Mouse (Mus musculus) forebrain, embryonic 10.5 days (tissue): ENCODE results near the gene Zfp937. TPM values are rescaled to one million over a fixed set of nuclear protein-coding genes. Genes with fewer than 3 reads are reported as not detected.
"Not testable (repeated sequence)": the region's sequence is repeated elsewhere in the genome, so short reads cannot be mapped to it uniquely, and the experiment has no call there.

Experiments used
- DNase-seq: peaks from one replicate; pipeline ENCODE4 v3.0.0-alpha.2; 2017; ENCODE audit warnings: low spot score; ENCODE audit errors: extremely low spot score
- H3K27ac ChIP-seq: fragments of 300-500 bp; sonication (generic); 2 replicates; pipeline ENCODE4 v1.5.1; 2016; ENCODE audit warnings: mild to moderate bottlenecking
- H3K27me3 ChIP-seq: fragments of 300-500 bp; sonication (generic); 2 replicates; pipeline ENCODE4 v1.6.1; 2016; ENCODE audit warnings: mild to moderate bottlenecking; ENCODE audit not compliant: poor library complexity, severe bottlenecking
- H3K36me3 ChIP-seq: fragments of 300-500 bp; sonication (generic); replicated peaks from 2 replicates; pipeline ENCODE4 v1.6.1; 2016; ENCODE audit warnings: mild to moderate bottlenecking, moderate library complexity
- H3K4me1 ChIP-seq: fragments of 300-500 bp; sonication (generic); 2 replicates; pipeline ENCODE4 v1.6.1; 2016
- H3K4me3 ChIP-seq: fragments of 300-500 bp; sonication (generic); 2 replicates; pipeline ENCODE4 v1.5.1; 2016; ENCODE audit warnings: mild to moderate bottlenecking, moderate library complexity
- H3K9me3 ChIP-seq: fragments of 300-500 bp; sonication (generic); 2 replicates; pipeline ENCODE4 v1.6.1; 2016; ENCODE audit warnings: mild to moderate bottlenecking, moderate library complexity
- WGBS: fragments of 180-500 bp; shearing (Covaris S2); methylation state at CpG from one replicate; pipeline ENCODE4 v1.1.7; 2016; 5-methylcytosine and 5-hydroxymethylcytosine counted together
- polyA plus RNA-seq: library from polyadenylated mRNA; unstranded; fragments of >200 nt; fragmentation: Nextera tagmentation; extraction: Ambion mirVana; gene quantifications from 2 replicates; pipeline ENCODE4 v1.2.1, GENCODE M21; 2016

Gene Zfp937
- polyA plus RNA-seq: 10.2 and 10.7 TPM in 2 replicates

GRCm38 (mm10) chr2:150217600-150218362 lies at the start of gene Zfp937:
Gene Zfp937 (plus strand): TSS chr2:150218073.
- DNase-seq: peak; percentile 43
- not testable (repeated sequence) for H3K27me3 ChIP-seq, H3K36me3 ChIP-seq, H3K4me1 ChIP-seq, H3K9me3 ChIP-seq
- H3K4me3 ChIP-seq: peak within 1 kb of the TSS; percentile 51
- WGBS: 4% methylated on average over 15 of the region's 15 CpGs
- peak within 1 kb of the TSS; percentile 80 for H3K27ac ChIP-seq

- Histone ChIP-seq H3K4me3 (no peak overlapping the region), H3K27me3 (no peaks in the 10 kb centered on the region), H3K9me3 (peaks cover 20% of the 10 kb centered on the region), H3K36me3 (no peaks in the 10 kb centered on the region), H3K4me1 (no peaks in the 10 kb centered on the region), H3K27ac (no peak overlapping the region)
- DNase-seq: no peak
These were observed 44.0 kb upstream of the Zfp937 start for GRCm38 (mm10) chr2:150173833-150174232.

GRCm38 (mm10) chr2:150179579-150179978 lies 38.3 kb upstream of the Zfp937 start, which contains the start of gene Gm10770:
Gene Gm10770 (minus strand): TSS chr2:150179679.
- 86% methylated on average over 4 of the region's 4 CpGs for WGBS

GRCm38 (mm10) chr2:150181046-150181445 lies 36.8 kb upstream of the Zfp937 start:
- not testable (repeated sequence) for H3K4me1 ChIP-seq, H3K27me3 ChIP-seq, H3K4me3 ChIP-seq, H3K27ac ChIP-seq, DNase-seq, H3K36me3 ChIP-seq
- H3K9me3 ChIP-seq: peaks cover 24% of the 10 kb centered on the region

More at GRCm38 (mm10) chr2:150179579-150179978, 38.3 kb upstream of the Zfp937 start, which contains the start of gene Gm10770:
- H3K27me3 ChIP-seq, H3K36me3 ChIP-seq, H3K4me1 ChIP-seq, H3K4me3 ChIP-seq, DNase-seq, H3K27ac ChIP-seq: not testable (repeated sequence)
- H3K9me3 ChIP-seq: peaks cover 24% of the 10 kb centered on the region

GRCm38 (mm10) chr2:150181570-150181999 lies 36.3 kb upstream of the Zfp937 start, which contains the start of gene Gm14139:
Gene Gm14139 (plus strand): TSS chr2:150181755.
- WGBS: 77% methylated on average over 7 of the region's 7 CpGs
- not testable (repeated sequence) for DNase-seq, H3K27ac ChIP-seq, H3K36me3 ChIP-seq, H3K27me3 ChIP-seq, H3K4me1 ChIP-seq, H3K4me3 ChIP-seq
- H3K9me3 ChIP-seq: peaks cover 20% of the 10 kb centered on the region

GRCm38 (mm10) chr2:150218363-150218725 lies 471 bp downstream of the Zfp937 start:
- H3K27ac ChIP-seq: peak overlapping the region; percentile 80

GRCm38 (mm10) chr2:150223263-150223662 lies 5.4 kb downstream of the Zfp937 start:
- H3K4me3 ChIP-seq, H3K27ac ChIP-seq, H3K27me3 ChIP-seq, H3K4me1 ChIP-seq, DNase-seq, H3K36me3 ChIP-seq, H3K9me3 ChIP-seq: not testable (repeated sequence)

More at GRCm38 (mm10) chr2:150218363-150218725, 471 bp downstream of the Zfp937 start:
- not testable (repeated sequence) for DNase-seq, H3K4me1 ChIP-seq, H3K27me3 ChIP-seq, H3K9me3 ChIP-seq, H3K36me3 ChIP-seq
- 14% methylated on average over 3 of the region's 4 CpGs for WGBS
- H3K4me3 ChIP-seq: peak overlapping the region; percentile 51

- H3K36me3 ChIP-seq: peaks cover 26% of the 10 kb centered on the region
- WGBS: 86% methylated on average over 2 of the region's 2 CpGs
- DNase-seq: no peak
- H3K9me3 ChIP-seq: peaks cover 51% of the 10 kb centered on the region
- no peak overlapping the region for H3K27ac ChIP-seq
- H3K27me3 ChIP-seq: no peaks in the 10 kb centered on the region
- no peak overlapping the region for H3K4me3 ChIP-seq
- no peaks in the 10 kb centered on the region for H3K4me1 ChIP-seq
These were observed 25.3 kb downstream of the Zfp937 start for GRCm38 (mm10) chr2:150243211-150243610.

GRCm38 (mm10) chr2:150255491-150255890 lies 37.6 kb downstream of the Zfp937 start, which contains the start of gene Gm21994:
Gene Gm21994 (minus strand): TSS chr2:150255591.
- H3K27me3 ChIP-seq, H3K36me3 ChIP-seq, DNase-seq, H3K27ac ChIP-seq, H3K4me1 ChIP-seq, H3K4me3 ChIP-seq, H3K9me3 ChIP-seq: not testable (repeated sequence)
- 58% methylated on average over 2 of the region's 2 CpGs for WGBS

- H3K27ac ChIP-seq, DNase-seq, H3K4me3 ChIP-seq, H3K27me3 ChIP-seq, H3K4me1 ChIP-seq, H3K9me3 ChIP-seq, H3K36me3 ChIP-seq: not testable (repeated sequence)
- WGBS: 70% methylated on average over 2 of the region's 2 CpGs
These were observed 39.0 kb downstream of the Zfp937 start for GRCm38 (mm10) chr2:150256861-150257260.

GRCm38 (mm10) chr2:150257291-150257690 lies 39.4 kb downstream of the Zfp937 start, which contains the start of gene Gm14124:
Gene Gm14124 (plus strand): TSS chr2:150257517.
- not testable (repeated sequence) for DNase-seq, H3K36me3 ChIP-seq, H3K4me3 ChIP-seq, H3K27me3 ChIP-seq, H3K4me1 ChIP-seq, H3K27ac ChIP-seq, H3K9me3 ChIP-seq
- 80% methylated on average over 4 of the region's 4 CpGs for WGBS
